Mouse (Mus musculus) heart, postnatal 0 days (tissue): ENCODE measurements around the gene Tinagl1. TPM values are rescaled to one million over a fixed set of nuclear protein-coding genes. Genes with fewer than 3 reads are reported as not detected.

Experiments
- ATAC-seq: fragments of 200-750 bp; cut with Nextera tagmentation; 2 replicates; pipeline ENCODE4 v1.8.0; 2017; ENCODE audit warnings: low read depth, moderate number of reproducible peaks, moderate library complexity; ENCODE audit not compliant: insufficient read depth
- DNase-seq: peaks from one replicate; pipeline ENCODE4 v3.0.0-alpha.2; 2016; ENCODE audit warnings: low spot score
- H3K27ac ChIP-seq: fragments of 300-500 bp; sonication (generic); 2 replicates; pipeline ENCODE4 v1.5.1; 2014; ENCODE audit warnings: low read depth, mild to moderate bottlenecking
- H3K27me3 ChIP-seq: fragments of 300-500 bp; sonication (generic); 2 replicates; pipeline ENCODE4 v1.6.1; 2014; ENCODE audit warnings: low read length, mixed read lengths; ENCODE audit not compliant: control insufficient read depth, insufficient read depth
- H3K36me3 ChIP-seq: fragments of 300-500 bp; sonication (generic); replicated peaks from 2 replicates; pipeline ENCODE4 v1.6.1; 2014; ENCODE audit warnings: low read length, mixed read lengths; ENCODE audit not compliant: control insufficient read depth, insufficient read depth
- H3K4me1 ChIP-seq: fragments of 300-500 bp; sonication (generic); 2 replicates; pipeline ENCODE4 v1.6.1; 2014; ENCODE audit warnings: antibody characterized with exemption; ENCODE audit not compliant: control insufficient read depth, insufficient read depth
- H3K4me2 ChIP-seq: fragments of 300-500 bp; sonication (generic); 2 replicates; pipeline ENCODE4 v1.6.1; 2014; ENCODE audit warnings: low read depth, mild to moderate bottlenecking, low read length, moderate library complexity
- H3K4me3 ChIP-seq: fragments of 300-500 bp; sonication (generic); 2 replicates; pipeline ENCODE4 v1.5.1; 2014; ENCODE audit warnings: low read depth, low read length
- H3K9ac ChIP-seq: fragments of 300-500 bp; sonication (generic); replicated peaks from 2 replicates; pipeline ENCODE4 v1.6.1; 2014; ENCODE audit warnings: low read depth, low read length, mixed read lengths
- H3K9me3 ChIP-seq: fragments of 300-500 bp; sonication (generic); replicated peaks from 2 replicates; pipeline ENCODE4 v1.6.1; 2016; ENCODE audit warnings: low read length; ENCODE audit not compliant: control insufficient read depth
- CTCF ChIP-seq: IDR thresholded peaks from 2 replicates; pipeline ENCODE4 v1.5.1; 2016; ENCODE audit warnings: antibody characterized with exemption, control low read depth, low read depth
- EP300 ChIP-seq: IDR thresholded peaks from 2 replicates; pipeline ENCODE4 v1.6.1; 2016; ENCODE audit warnings: antibody characterized with exemption, low read depth
- WGBS: fragments of 180-500 bp; shearing (Covaris S2); extraction: QIAGEN DNeasy Blood & Tissue Kit; methylation state at CpG from one replicate; pipeline ENCODE4 v1.1.7; 2014; 5-methylcytosine and 5-hydroxymethylcytosine counted together
- polyA plus RNA-seq: library from polyadenylated mRNA; unstranded; fragments of >200 nt; fragmentation: Nextera tagmentation; extraction: Ambion mirVana; gene quantifications from 2 replicates; pipeline ENCODE4 v1.2.1, GENCODE M21; 2015
- total RNA-seq: library from RNA; depleted of rRNA; stranded (reverse); fragments of >200 nt; gene quantifications from 2 replicates; pipeline ENCODE4 v1.2.3, GENCODE M21; 2014; ENCODE audit warnings: low replicate concordance

Gene Tinagl1
- total and polyA plus RNA-seq, 2 experiments from 2014 or later = 61.3 to 168 TPM

- H3K27ac ChIP-seq = peak overlapping the region; percentile 72
- H3K4me2 ChIP-seq = peak overlapping the region; percentile 64
- no peaks in the 10 kb centered on the region for H3K9me3 ChIP-seq
- ATAC-seq (no peak), DNase-seq (no peak)
- H3K4me3 ChIP-seq = peak overlapping the region; percentile 48
- no peak overlapping the region; the same call in 1 of the 2 replicates for H3K9ac ChIP-seq
- TF ChIP-seq EP300 (no peak), CTCF (no peak)
- no peaks in the 10 kb centered on the region for H3K27me3 ChIP-seq
- peaks cover 52% of the 10 kb centered on the region for H3K4me1 ChIP-seq
- WGBS = 57% methylated on average over 11 of the region's 11 CpGs
- H3K36me3 ChIP-seq = no peaks in the 10 kb centered on the region
Observed at GRCm38 (mm10) chr4:130173060-130173822, 1.7 kb downstream of the Tinagl1 start.

DNA sequence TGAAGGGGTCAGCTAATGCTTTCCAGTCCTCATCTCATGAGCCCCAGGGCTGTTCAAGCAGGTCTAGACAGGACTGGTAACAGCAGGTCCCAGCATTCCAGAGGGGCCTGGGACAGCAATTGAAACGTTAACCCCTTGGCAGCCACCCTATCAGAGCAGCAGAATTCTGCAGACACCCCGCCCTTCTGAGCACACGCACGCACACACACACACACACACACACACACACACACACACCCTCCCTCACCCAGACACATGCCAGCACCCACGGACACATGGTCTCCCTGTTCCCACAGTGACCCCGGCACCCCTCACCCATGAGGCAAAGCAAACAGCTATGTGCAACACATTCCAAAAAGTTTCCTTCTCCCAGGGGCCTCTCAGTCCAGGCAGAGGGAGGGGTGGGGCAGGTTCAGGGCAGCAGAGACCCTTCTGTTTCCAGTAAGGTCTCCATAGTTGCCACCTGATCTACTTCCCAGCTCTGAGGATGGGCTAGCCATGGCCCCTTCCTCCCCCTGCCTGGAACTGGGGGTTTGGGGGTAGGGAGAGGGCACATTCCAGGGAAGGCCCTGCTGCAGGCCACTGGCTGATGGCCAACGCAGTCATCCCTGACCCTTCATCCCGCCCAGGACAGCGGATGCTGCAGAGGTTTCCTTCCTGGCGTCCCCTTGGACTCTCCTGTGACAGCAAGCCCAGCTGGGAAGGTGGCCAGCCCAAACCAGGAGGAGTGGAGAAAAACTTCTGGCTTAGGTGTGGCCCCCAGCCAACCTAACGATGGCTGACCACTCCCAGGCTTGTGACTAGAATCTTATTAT, 2.8 kb downstream of the Tinagl1 start:
- WGBS = 8% methylated on average over 11 of the region's 11 CpGs
- ATAC-seq (peak; percentile 42), DNase-seq (peak; percentile 73)
- no peak for TF ChIP-seq CTCF
- TF ChIP-seq EP300 = no peak; the same call in none of the 2 replicates
- Histone ChIP-seq H3K27me3 (no peaks in the 10 kb centered on the region), H3K4me2 (peak overlapping the region; percentile 64), H3K36me3 (0 out of 2 replicates have a peak, but pooled peaks cover 4% of the 10 kb centered on the region), H3K9me3 (no peaks in the 10 kb centered on the region), H3K27ac (peak overlapping the region; percentile 82), H3K4me1 (peaks cover 54% of the 10 kb centered on the region), H3K9ac (no peak overlapping the region; the same call in 1 of the 2 replicates), H3K4me3 (no peak overlapping the region; the same call in 1 of the 2 replicates)

DNA sequence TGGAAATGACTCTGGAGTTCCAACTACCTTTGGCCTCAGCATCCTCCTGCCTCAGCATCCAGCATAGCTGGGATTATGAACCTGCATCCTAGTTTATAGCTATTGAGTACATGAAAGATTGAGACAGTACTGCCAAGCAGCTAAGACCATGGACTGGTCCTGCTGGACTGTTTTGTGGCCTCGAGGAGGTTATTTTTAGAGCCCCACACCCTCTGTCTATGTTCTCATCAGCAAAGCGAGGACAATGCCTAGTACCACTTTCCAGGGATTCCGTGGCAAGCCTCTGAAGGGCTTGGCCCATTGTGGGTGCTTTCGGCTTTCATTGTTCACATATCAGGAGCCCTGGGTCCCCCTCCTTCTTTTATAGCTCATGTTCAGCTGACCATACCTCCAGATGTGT, 4.6 kb downstream of the Tinagl1 start:
- no peak for TF ChIP-seq EP300
- TF ChIP-seq CTCF = no peak
- ATAC-seq (no peak), DNase-seq (no peak)
- peak overlapping the region; percentile 34; the same call in 1 of the 2 replicates for H3K27ac ChIP-seq
- H3K27me3 ChIP-seq = no peaks in the 10 kb centered on the region
- H3K36me3 ChIP-seq = 0 out of 2 replicates have a peak, but pooled peaks cover 7% of the 10 kb centered on the region
- no peak overlapping the region for H3K4me3 ChIP-seq
- H3K9me3 ChIP-seq = no peaks in the 10 kb centered on the region
- peaks cover 57% of the 10 kb centered on the region for H3K4me1 ChIP-seq
- WGBS = 28% methylated on average over 4 of the region's 4 CpGs
- H3K9ac ChIP-seq = no peak overlapping the region
- no peak overlapping the region for H3K4me2 ChIP-seq

GRCm38 (mm10) chr4:130169411-130169971, 5.4 kb downstream of the Tinagl1 start:
- no peaks in the 10 kb centered on the region for H3K9me3 ChIP-seq
- H3K36me3 ChIP-seq = peaks cover 7% of the 10 kb centered on the region; the same call in 1 of the 2 replicates
- 86% methylated on average over 16 of the region's 16 CpGs for WGBS
- no peaks in the 10 kb centered on the region for H3K27me3 ChIP-seq
- no peak overlapping the region for H3K4me3 ChIP-seq
- no peak for TF ChIP-seq CTCF
- no peak for TF ChIP-seq EP300
- peak overlapping the region; percentile 54 for H3K27ac ChIP-seq
- H3K9ac ChIP-seq = no peak overlapping the region
- DNase-seq = no peak
- H3K4me2 ChIP-seq = no peak overlapping the region
- ATAC-seq = no peak
- peaks cover 51% of the 10 kb centered on the region for H3K4me1 ChIP-seq
